Mouse (Mus musculus) neural tube, embryonic 13.5 days (tissue): ENCODE data around the gene Atp8a1. TPM values are rescaled to one million over a fixed set of nuclear protein-coding genes. Genes with fewer than 3 reads are reported as not detected.
"Not testable (repeated sequence)": the region's sequence is repeated elsewhere in the genome, so short reads cannot be mapped to it uniquely, and the experiment has no call there.

Experiments used
- ATAC-seq: fragments of 200-750 bp; cut with Nextera tagmentation; 2 replicates; pipeline ENCODE4 v1.8.0; 2017; ENCODE audit warnings: low read depth, mild to moderate bottlenecking, moderate TSS enrichment, moderate library complexity
- H3K27ac ChIP-seq: fragments of 300-500 bp; sonication (generic); replicated peaks from 2 replicates; pipeline ENCODE4 v1.5.1; 2015; ENCODE audit warnings: moderate library complexity, mild to moderate bottlenecking, inconsistent platforms
- H3K27me3 ChIP-seq: fragments of 300-500 bp; sonication (generic); 2 replicates; pipeline ENCODE4 v1.6.1; 2015; ENCODE audit warnings: mild to moderate bottlenecking, inconsistent platforms
- H3K36me3 ChIP-seq: fragments of 300-500 bp; sonication (generic); 2 replicates; pipeline ENCODE4 v1.6.1; 2015; ENCODE audit warnings: mild to moderate bottlenecking, inconsistent platforms
- H3K4me1 ChIP-seq: fragments of 300-500 bp; sonication (generic); replicated peaks from 2 replicates; pipeline ENCODE4 v1.6.1; 2015; ENCODE audit warnings: inconsistent platforms
- H3K4me2 ChIP-seq: fragments of 300-500 bp; sonication (generic); 2 replicates; pipeline ENCODE4 v1.6.1; 2015; ENCODE audit warnings: inconsistent platforms, mild to moderate bottlenecking, moderate library complexity
- H3K4me3 ChIP-seq: fragments of 300-500 bp; sonication (generic); 2 replicates; pipeline ENCODE4 v1.5.1; 2015; ENCODE audit warnings: mild to moderate bottlenecking, inconsistent platforms
- H3K9ac ChIP-seq: fragments of 300-500 bp; sonication (generic); 2 replicates; pipeline ENCODE4 v1.6.1; 2015; ENCODE audit warnings: moderate library complexity, mild to moderate bottlenecking, inconsistent platforms
- H3K9me3 ChIP-seq: fragments of 300-500 bp; sonication (generic); 2 replicates; pipeline ENCODE4 v1.6.1; 2016; ENCODE audit warnings: inconsistent platforms
- WGBS: fragments of 180-500 bp; shearing (Covaris S2); methylation state at CpG from one replicate; pipeline ENCODE4 v1.1.7; 2015; 5-methylcytosine and 5-hydroxymethylcytosine counted together
- polyA plus RNA-seq: library from polyadenylated mRNA; unstranded; fragments of >200 nt; fragmentation: Nextera tagmentation; extraction: Ambion mirVana; gene quantifications from 2 replicates; pipeline ENCODE4 v1.2.1, GENCODE M21; 2015

The Atp8a1 gene
- polyA plus RNA-seq, 1 experiment from 2014 or later, result 45.1 TPM

GRCm38 (mm10) chr5:67822619-67823018, 24.6 kb downstream of the Atp8a1 start:
- H3K4me3 ChIP-seq, result no peak overlapping the region
- H3K9ac ChIP-seq, result no peak overlapping the region
- no peaks in the 10 kb centered on the region for H3K36me3 ChIP-seq
- WGBS, result 80% methylated on average over 6 of the region's 6 CpGs
- H3K4me1 ChIP-seq, result peaks cover 29% of the 10 kb centered on the region
- no peak overlapping the region for H3K27ac ChIP-seq
- no peaks in the 10 kb centered on the region for H3K9me3 ChIP-seq
- H3K4me2 ChIP-seq, result no peak overlapping the region
- no peak for ATAC-seq
- no peaks in the 10 kb centered on the region for H3K27me3 ChIP-seq

DNA sequence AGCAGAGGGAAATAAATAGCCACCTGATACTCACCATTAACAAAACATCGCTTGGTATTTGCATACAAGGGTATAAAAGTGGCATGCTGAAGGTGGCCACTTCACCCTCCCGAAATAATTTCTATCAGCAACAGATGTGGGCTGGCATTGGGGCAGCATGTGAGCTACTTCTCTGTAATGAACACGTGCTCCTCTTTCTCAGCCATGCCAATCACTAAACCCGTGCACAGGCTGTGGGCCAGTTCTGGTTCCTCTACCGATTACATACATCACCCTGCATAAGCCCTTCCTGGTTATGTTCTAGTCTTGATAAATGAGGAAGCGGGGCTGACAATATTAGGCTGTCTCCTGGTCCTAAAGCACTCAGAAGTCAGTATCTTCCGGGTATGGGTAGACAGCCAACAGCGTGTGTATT, 25.2 kb downstream of the Atp8a1 start:
- Histone ChIP-seq H3K4me2 (no peak overlapping the region), H3K27me3 (no peaks in the 10 kb centered on the region), H3K9ac (no peak overlapping the region), H3K9me3 (no peaks in the 10 kb centered on the region), H3K4me3 (no peak overlapping the region), H3K27ac (no peak overlapping the region), H3K4me1 (peaks cover 29% of the 10 kb centered on the region), H3K36me3 (no peaks in the 10 kb centered on the region)
- no peak for ATAC-seq
- WGBS, result 85% methylated on average over 8 of the region's 8 CpGs

DNA sequence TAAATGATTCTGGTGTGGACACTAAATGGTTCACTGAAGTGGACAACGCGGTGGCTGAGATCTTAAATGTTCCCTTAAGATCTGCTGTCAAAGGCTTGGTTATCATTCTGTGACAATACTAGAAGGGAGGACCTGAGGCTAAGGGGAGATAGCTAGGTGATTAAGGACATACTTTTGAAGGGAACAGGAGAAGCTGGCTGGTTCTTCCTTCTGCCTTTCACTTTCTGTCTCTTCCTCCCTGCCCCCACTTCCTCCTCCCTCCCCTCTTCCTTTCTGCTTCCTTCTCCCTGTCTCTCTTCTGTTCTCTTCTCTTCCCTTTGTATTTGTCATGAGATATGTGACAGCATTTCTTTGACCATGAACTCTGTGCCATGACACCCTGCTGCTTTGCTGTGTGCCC, 26.0 kb downstream of the Atp8a1 start:
- no peak for ATAC-seq
- peaks cover 29% of the 10 kb centered on the region for H3K4me1 ChIP-seq
- no peaks in the 10 kb centered on the region for H3K27me3 ChIP-seq
- 82% methylated on average over 2 of the region's 2 CpGs for WGBS
- H3K4me2 ChIP-seq, result no peak overlapping the region
- no peak overlapping the region for H3K4me3 ChIP-seq
- no peaks in the 10 kb centered on the region for H3K9me3 ChIP-seq
- H3K9ac ChIP-seq, result no peak overlapping the region
- H3K36me3 ChIP-seq, result no peaks in the 10 kb centered on the region
- no peak overlapping the region for H3K27ac ChIP-seq

- Histone ChIP-seq H3K9ac (no peak overlapping the region), H3K27ac (no peak overlapping the region), H3K4me1 (peaks cover 26% of the 10 kb centered on the region), H3K27me3 (no peaks in the 10 kb centered on the region), H3K9me3 (no peaks in the 10 kb centered on the region), H3K36me3 (peaks cover 1% of the 10 kb centered on the region; the same call in 1 of the 2 replicates), H3K4me3 (no peak overlapping the region), H3K4me2 (no peak overlapping the region)
- 81% methylated on average over 5 of the region's 5 CpGs for WGBS
- ATAC-seq, result no peak
Observed at GRCm38 (mm10) chr5:67819451-67819850, 27.8 kb downstream of the Atp8a1 start.

DNA sequence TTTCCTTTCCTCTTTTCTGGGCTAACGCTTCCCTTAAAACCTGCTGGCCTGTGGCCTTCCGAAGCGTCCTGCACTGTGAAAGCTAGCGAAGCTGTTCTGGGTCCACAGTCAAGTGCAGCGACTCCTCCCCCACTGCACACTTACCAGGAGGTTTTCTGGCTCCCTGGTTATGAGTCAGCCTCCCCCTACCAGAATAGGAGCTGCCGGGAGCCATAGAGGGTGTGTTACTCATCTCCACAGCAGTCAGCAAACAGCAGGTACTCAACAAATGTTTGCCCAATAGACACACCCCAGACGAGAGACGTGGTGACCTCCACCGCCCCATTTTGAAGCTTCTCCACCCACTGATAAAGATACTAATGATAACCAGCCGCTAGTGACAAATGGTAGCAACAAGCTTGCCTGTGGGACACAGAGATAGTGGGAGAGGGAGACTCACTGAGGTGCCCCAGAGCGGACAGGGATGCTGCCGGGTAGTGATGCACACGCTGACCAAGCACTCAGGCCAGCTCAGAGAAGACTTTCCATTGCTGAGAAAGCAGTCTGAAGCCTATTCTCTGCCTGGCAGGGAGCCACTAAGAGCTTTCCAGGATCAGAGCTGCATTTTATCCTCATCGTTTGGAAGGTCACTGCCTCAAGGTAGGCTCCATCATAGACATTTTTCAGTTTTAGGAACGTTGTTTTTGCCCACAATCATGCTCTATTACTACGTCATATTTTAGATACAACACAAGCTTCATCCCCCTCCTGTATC, 31.5 kb downstream of the Atp8a1 start:
- Histone ChIP-seq H3K4me1 (peaks cover 3% of the 10 kb centered on the region; the same call in 1 of the 2 replicates), H3K4me2 (no peak overlapping the region), H3K27ac (no peak overlapping the region), H3K4me3 (no peak overlapping the region), H3K9me3 (no peaks in the 10 kb centered on the region), H3K36me3 (peaks cover 17% of the 10 kb centered on the region), H3K9ac (no peak overlapping the region), H3K27me3 (no peaks in the 10 kb centered on the region)
- 72% methylated on average over 16 of the region's 16 CpGs for WGBS
- no peak for ATAC-seq

- WGBS, result 89% methylated on average over 8 of the region's 8 CpGs
- not testable (repeated sequence) for H3K4me2 ChIP-seq, H3K27me3 ChIP-seq, H3K4me3 ChIP-seq, H3K27ac ChIP-seq, H3K4me1 ChIP-seq, ATAC-seq, H3K9ac ChIP-seq, H3K9me3 ChIP-seq
- peaks cover 23% of the 10 kb centered on the region for H3K36me3 ChIP-seq
Observed at GRCm38 (mm10) chr5:67815060-67815459, 32.2 kb downstream of the Atp8a1 start.

GRCm38 (mm10) chr5:67814437-67814965, 32.7 kb downstream of the Atp8a1 start:
- Histone ChIP-seq H3K4me3 (no peak overlapping the region), H3K9me3 (no peaks in the 10 kb centered on the region), H3K9ac (no peak overlapping the region), H3K27ac (no peak overlapping the region), H3K4me2 (no peak overlapping the region), H3K36me3 (peaks cover 25% of the 10 kb centered on the region), H3K4me1 (peaks cover 3% of the 10 kb centered on the region; the same call in 1 of the 2 replicates), H3K27me3 (no peaks in the 10 kb centered on the region)
- 94% methylated on average over 7 of the region's 7 CpGs for WGBS
- no peak for ATAC-seq

DNA sequence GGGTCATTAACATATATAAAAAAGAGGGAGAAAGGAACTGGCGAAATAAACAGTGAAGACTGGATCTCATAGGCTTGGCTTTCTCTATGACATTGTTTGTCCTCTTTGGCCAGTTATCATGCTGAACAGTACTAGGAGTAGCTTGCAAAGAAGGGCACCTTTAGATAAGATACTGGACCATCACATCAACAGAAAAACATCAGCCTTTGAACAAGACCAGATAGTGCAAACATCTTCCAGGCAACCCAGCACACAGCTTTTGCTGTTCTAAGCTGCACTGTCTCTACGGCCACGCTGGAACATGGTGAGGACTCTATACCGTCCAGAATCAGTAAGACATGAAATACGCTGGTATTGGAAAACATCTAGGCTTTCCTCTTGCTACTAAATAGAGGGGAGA, 33.9 kb downstream of the Atp8a1 start:
- no peaks in the 10 kb centered on the region for H3K9me3 ChIP-seq
- H3K4me1 ChIP-seq, result peaks cover 3% of the 10 kb centered on the region; the same call in 1 of the 2 replicates
- peaks cover 28% of the 10 kb centered on the region for H3K36me3 ChIP-seq
- H3K27me3 ChIP-seq, result no peaks in the 10 kb centered on the region
- H3K27ac ChIP-seq, result no peak overlapping the region
- no peak overlapping the region for H3K4me2 ChIP-seq
- WGBS, result 93% methylated on average over 5 of the region's 5 CpGs
- no peak overlapping the region for H3K4me3 ChIP-seq
- no peak overlapping the region for H3K9ac ChIP-seq
- no peak for ATAC-seq

- WGBS, result 91% methylated on average over 17 of the region's 17 CpGs
- Histone ChIP-seq H3K36me3 (peaks cover 8% of the 10 kb centered on the region; the same call in 1 of the 2 replicates), H3K4me1 (peaks cover 10% of the 10 kb centered on the region; the same call in 1 of the 2 replicates), H3K4me2 (no peak overlapping the region), H3K27me3 (no peaks in the 10 kb centered on the region), H3K9ac (no peak overlapping the region), H3K27ac (no peak overlapping the region), H3K9me3 (no peaks in the 10 kb centered on the region), H3K4me3 (no peak overlapping the region)
- ATAC-seq, result no peak
Observed at GRCm38 (mm10) chr5:67802174-67803030, 44.8 kb downstream of the Atp8a1 start.

- WGBS, result 33% methylated on average over 8 of the region's 8 CpGs
Observed at GRCm38 (mm10) chr5:67800801-67801200, 46.4 kb downstream of the Atp8a1 start.

GRCm38 (mm10) chr5:67799785-67800184, 47.4 kb downstream of the Atp8a1 start:
- H3K4me3 ChIP-seq, result no peak overlapping the region
- no peak for ATAC-seq

More at GRCm38 (mm10) chr5:67800801-67801200, 46.4 kb downstream of the Atp8a1 start:
- H3K27me3 ChIP-seq, result no peaks in the 10 kb centered on the region
- no peak overlapping the region for H3K27ac ChIP-seq
- no peak overlapping the region for H3K4me2 ChIP-seq
- no peak overlapping the region for H3K4me3 ChIP-seq
- H3K4me1 ChIP-seq, result peaks cover 12% of the 10 kb centered on the region; the same call in 1 of the 2 replicates
- H3K36me3 ChIP-seq, result peaks cover 8% of the 10 kb centered on the region; the same call in 1 of the 2 replicates
- H3K9me3 ChIP-seq, result no peaks in the 10 kb centered on the region
- H3K9ac ChIP-seq, result no peak overlapping the region
- ATAC-seq, result no peak

DNA sequence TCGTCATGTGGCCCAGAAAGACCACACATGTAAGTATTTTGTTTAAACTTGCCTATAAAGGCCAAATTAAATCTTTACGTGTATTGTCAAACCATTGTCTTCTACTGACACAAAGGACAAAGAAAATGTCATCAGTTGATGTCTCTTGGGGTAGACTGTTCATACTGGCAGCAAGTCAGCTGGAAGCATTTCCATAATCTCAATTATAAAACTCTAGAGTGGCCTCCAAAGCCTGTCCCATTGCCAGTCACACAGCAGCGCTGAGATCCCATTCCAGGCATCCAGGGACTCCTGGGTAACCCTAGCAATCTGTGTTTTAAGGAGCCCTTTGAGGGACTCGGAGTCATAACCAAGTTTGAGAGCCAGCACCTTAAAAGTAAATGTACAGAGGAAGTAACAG, 48.9 kb downstream of the Atp8a1 start:
- WGBS, result 86% methylated on average over 4 of the region's 4 CpGs
- H3K27me3 ChIP-seq, result no peaks in the 10 kb centered on the region
- ATAC-seq, result no peak

More at GRCm38 (mm10) chr5:67799785-67800184, 47.4 kb downstream of the Atp8a1 start:
- H3K4me2 ChIP-seq, result no peak overlapping the region
- 84% methylated on average over 7 of the region's 7 CpGs for WGBS
- peaks cover 8% of the 10 kb centered on the region; the same call in 1 of the 2 replicates for H3K36me3 ChIP-seq
- no peaks in the 10 kb centered on the region for H3K27me3 ChIP-seq
- H3K27ac ChIP-seq, result no peak overlapping the region
- no peaks in the 10 kb centered on the region for H3K9me3 ChIP-seq
- H3K9ac ChIP-seq, result no peak overlapping the region
- H3K4me1 ChIP-seq, result peaks cover 12% of the 10 kb centered on the region; the same call in 1 of the 2 replicates

More for the DNA sequence above, 48.9 kb downstream of the Atp8a1 start:
- H3K9me3 ChIP-seq, result no peaks in the 10 kb centered on the region
- H3K4me2 ChIP-seq, result no peak overlapping the region
- H3K9ac ChIP-seq, result no peak overlapping the region
- no peak overlapping the region for H3K4me3 ChIP-seq
- H3K27ac ChIP-seq, result no peak overlapping the region
- 0 out of 2 replicates have a peak, but pooled peaks cover 2% of the 10 kb centered on the region for H3K36me3 ChIP-seq
- peaks cover 12% of the 10 kb centered on the region; the same call in 1 of the 2 replicates for H3K4me1 ChIP-seq
